Mouse (Mus musculus): ENCODE measurements at regions not wholly inside any gene's neighbourhood (a gene's known extent, or its start where the extent isn't known, plus 50 kb on each side); places are given as distances from the start of the nearest gene placed in this dataset.

DNA sequence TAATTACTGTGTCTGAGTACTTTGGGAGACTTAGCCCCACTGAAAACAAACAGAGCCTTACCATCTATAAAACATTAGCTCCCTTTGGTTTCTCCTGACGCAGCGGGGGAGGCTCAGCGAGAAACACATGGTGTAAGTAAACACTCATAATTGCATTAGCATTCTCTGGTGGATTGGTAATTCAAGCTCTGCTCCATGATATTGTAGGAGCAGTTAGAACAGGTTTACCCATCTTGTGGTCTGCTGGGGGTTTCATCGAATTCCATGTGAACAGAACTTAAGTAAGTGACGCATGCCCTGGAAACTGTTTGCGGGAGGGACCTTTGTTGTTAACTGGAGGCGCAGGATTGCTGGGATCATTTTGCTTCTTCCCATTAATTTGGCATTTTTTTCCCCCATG, 249.2 kb upstream of the Fam241a start:
- Histone ChIP-seq H3K27ac (ENCODE audit: low read depth, low read length) (no peak overlapping the region), H3K9ac (ENCODE audit: low read depth, low read length) (no peak overlapping the region), H3K9me3 (ENCODE audit: control insufficient read depth, low read length) (no peaks in the 10 kb centered on the region), H3K36me3 (ENCODE audit: control insufficient read depth, insufficient read depth, low read length) (no peaks in the 10 kb centered on the region), H3K4me2 (replicated peaks; ENCODE audit: low read depth, low read length) (no peak overlapping the region), H3K4me1 (replicated peaks; ENCODE audit: control insufficient read depth, insufficient read depth, low read length) (no peaks in the 10 kb centered on the region), H3K4me3 (ENCODE audit: low read depth, low read length) (no peak overlapping the region), H3K27me3 (ENCODE audit: control insufficient read depth, insufficient read depth, low read length) (no peaks in the 10 kb centered on the region)
- ATAC-seq (ENCODE audit: low FRiP score) (no peak), DNase-seq (ENCODE audit: low spot score) (no peak)
- 79% methylated on average over 7 of the region's 7 CpGs for WGBS

DNA sequence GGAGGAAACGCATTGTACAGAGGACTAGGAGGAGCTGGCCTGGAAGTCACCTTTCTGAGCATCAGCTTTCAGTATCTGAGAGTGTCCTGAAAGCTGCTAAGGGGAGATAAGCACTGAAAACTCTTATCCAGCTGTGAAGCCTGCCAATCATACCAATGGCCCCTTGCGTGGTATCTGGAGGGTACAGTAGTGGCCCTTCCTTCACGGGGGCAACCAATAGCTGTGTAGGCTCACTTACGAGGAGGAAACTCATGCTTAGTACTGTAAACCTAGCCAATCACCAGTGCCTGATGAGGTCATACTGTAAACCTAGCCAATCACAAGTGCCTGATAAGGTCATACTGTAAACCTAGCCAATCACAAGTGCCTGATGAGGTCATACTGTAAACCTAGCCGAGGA, 231.7 kb upstream of the Fam241a start:
- Histone ChIP-seq H3K27ac (ENCODE audit: low read depth, low read length) (no peak overlapping the region), H3K9me3 (ENCODE audit: control insufficient read depth, low read length) (no peaks in the 10 kb centered on the region), H3K4me3 (ENCODE audit: low read depth, low read length) (no peak overlapping the region), H3K9ac (ENCODE audit: low read depth, low read length) (no peak overlapping the region), H3K4me1 (replicated peaks; ENCODE audit: control insufficient read depth, insufficient read depth, low read length) (no peaks in the 10 kb centered on the region), H3K27me3 (ENCODE audit: control insufficient read depth, insufficient read depth, low read length) (no peaks in the 10 kb centered on the region), H3K36me3 (ENCODE audit: control insufficient read depth, insufficient read depth, low read length) (no peaks in the 10 kb centered on the region), H3K4me2 (replicated peaks; ENCODE audit: low read depth, low read length) (no peak overlapping the region)
- DNase-seq (ENCODE audit: low spot score) (no peak), ATAC-seq (ENCODE audit: low FRiP score) (no peak)
- 87% methylated on average over 5 of the region's 5 CpGs for WGBS

DNA sequence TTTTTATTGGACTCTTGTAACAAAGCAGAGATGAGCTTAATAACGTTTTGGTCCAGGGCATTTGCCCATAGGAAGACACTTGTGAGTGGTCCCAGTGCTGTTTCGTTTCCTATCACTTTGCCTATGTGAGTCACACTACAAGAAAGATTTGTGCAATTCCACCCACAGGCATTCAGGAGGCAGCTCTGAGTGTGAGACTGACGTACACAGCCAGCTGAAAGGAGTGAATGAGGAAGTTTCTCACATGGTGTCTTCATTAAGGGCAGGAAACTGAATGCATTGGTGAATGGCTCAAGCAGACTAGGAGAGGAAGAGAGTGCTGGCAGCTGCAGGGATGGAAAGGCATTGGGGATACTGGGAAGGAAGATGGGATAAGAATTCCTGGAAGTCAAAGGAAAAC, 230.5 kb upstream of the Fam241a start:
- Histone ChIP-seq H3K4me2 (replicated peaks; ENCODE audit: low read depth, low read length) (no peak overlapping the region), H3K36me3 (ENCODE audit: control insufficient read depth, insufficient read depth, low read length) (no peaks in the 10 kb centered on the region), H3K9ac (ENCODE audit: low read depth, low read length) (no peak overlapping the region), H3K4me1 (replicated peaks; ENCODE audit: control insufficient read depth, insufficient read depth, low read length) (no peaks in the 10 kb centered on the region), H3K27ac (ENCODE audit: low read depth, low read length) (no peak overlapping the region), H3K4me3 (ENCODE audit: low read depth, low read length) (no peak overlapping the region), H3K27me3 (ENCODE audit: control insufficient read depth, insufficient read depth, low read length) (no peaks in the 10 kb centered on the region), H3K9me3 (ENCODE audit: control insufficient read depth, low read length) (no peaks in the 10 kb centered on the region)
- DNase-seq (ENCODE audit: low spot score) = no peak
- ATAC-seq (ENCODE audit: low FRiP score) = no peak
- WGBS = 65% methylated on average over 3 of the region's 3 CpGs

DNA sequence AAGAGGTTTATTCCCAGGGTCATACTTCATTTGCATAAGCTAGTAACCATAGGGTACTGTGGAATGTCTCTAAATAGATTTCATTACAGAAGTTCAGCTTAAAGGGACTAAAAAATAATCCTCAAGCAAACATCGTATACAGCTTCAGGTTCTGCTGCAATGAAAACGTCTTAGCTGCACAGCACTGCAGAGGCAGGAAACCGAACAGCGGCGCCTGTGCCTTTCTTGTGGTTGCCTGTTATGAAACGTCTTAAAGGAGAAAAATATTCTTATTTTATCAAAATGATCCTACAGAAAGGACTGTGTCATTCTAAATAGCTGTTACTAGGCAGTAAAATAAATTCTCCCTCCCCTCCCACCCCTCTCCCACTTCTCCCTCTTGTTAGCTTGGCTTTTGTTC, 226.0 kb upstream of the Fam241a start:
- WGBS = 83% methylated on average over 6 of the region's 6 CpGs
- DNase-seq (ENCODE audit: low spot score) = no peak
- Histone ChIP-seq H3K4me2 (replicated peaks; ENCODE audit: low read depth, low read length) (no peak overlapping the region), H3K9me3 (ENCODE audit: control insufficient read depth, low read length) (no peaks in the 10 kb centered on the region), H3K27me3 (ENCODE audit: control insufficient read depth, insufficient read depth, low read length) (no peaks in the 10 kb centered on the region), H3K4me3 (ENCODE audit: low read depth, low read length) (no peak overlapping the region), H3K9ac (ENCODE audit: low read depth, low read length) (no peak overlapping the region), H3K27ac (ENCODE audit: low read depth, low read length) (no peak overlapping the region), H3K36me3 (ENCODE audit: control insufficient read depth, insufficient read depth, low read length) (no peaks in the 10 kb centered on the region), H3K4me1 (replicated peaks; ENCODE audit: control insufficient read depth, insufficient read depth, low read length) (no peaks in the 10 kb centered on the region)
- no peak for ATAC-seq (ENCODE audit: low FRiP score)

DNA sequence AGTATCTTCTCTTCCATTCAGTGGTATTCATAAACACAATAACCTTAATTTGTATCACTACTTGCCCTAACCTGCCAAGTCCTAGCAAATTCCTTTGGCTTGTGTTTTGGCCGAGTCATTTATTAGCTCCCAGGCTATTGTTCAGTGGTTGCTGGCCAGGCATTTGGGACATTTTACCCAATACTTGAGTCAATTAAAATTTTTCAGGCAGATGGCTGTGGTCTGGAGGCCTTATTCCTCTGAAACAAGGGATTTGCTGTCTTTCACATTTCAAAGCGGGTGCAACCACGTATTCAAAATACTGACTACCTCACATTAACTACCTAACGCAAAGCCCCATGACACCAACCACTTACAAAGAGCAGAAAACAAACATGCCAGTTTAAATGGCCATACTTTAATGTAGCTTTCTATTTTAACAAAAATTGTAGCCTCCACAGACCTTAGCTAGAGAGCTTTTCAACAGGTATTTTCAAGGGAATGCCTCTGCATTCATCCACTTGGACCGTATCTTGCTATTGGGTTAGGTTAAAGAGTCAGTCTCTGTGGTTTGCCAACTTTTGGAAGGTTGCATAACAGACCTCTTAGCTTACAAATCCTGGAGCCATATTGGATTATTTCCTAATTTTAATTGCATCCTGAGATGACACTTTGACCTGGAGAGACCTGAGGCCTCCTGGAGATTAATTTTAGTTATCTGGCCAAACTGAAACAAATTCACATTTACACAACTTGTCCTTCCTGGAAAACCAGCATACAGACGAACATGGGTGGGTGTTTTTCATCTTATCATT, 224.7 kb upstream of the Fam241a start:
- ATAC-seq (ENCODE audit: low FRiP score) (no peak), DNase-seq (ENCODE audit: low spot score) (no peak)
- Histone ChIP-seq H3K9ac (ENCODE audit: low read depth, low read length) (no peak overlapping the region), H3K4me1 (replicated peaks; ENCODE audit: control insufficient read depth, insufficient read depth, low read length) (no peaks in the 10 kb centered on the region), H3K4me3 (ENCODE audit: low read depth, low read length) (no peak overlapping the region), H3K9me3 (ENCODE audit: control insufficient read depth, low read length) (no peaks in the 10 kb centered on the region), H3K4me2 (replicated peaks; ENCODE audit: low read depth, low read length) (no peak overlapping the region), H3K27me3 (ENCODE audit: control insufficient read depth, insufficient read depth, low read length) (no peaks in the 10 kb centered on the region), H3K27ac (ENCODE audit: low read depth, low read length) (no peak overlapping the region), H3K36me3 (ENCODE audit: control insufficient read depth, insufficient read depth, low read length) (no peaks in the 10 kb centered on the region)
- 87% methylated on average over 6 of the region's 6 CpGs for WGBS

DNA sequence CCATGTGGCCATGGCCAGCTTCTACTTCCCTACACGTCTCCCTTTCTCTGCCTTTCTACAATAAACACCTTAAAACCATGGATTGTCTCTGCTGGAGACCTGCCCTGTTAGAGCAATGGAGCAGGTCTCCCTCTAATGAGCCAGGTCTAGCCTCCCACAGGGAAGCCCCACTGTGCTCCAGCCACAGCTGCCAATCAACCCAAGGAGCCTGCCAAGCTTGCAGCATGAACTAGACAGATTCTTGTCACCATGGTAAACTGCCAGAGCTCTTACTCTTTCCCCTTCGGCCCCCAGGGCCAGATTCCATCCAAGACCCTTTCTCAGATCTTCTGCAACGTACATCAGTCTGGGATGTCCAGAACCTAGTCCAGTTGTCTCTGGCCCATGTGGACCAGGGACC, 217.1 kb upstream of the Fam241a start:
- WGBS = 47% methylated on average over 3 of the region's 3 CpGs

DNA sequence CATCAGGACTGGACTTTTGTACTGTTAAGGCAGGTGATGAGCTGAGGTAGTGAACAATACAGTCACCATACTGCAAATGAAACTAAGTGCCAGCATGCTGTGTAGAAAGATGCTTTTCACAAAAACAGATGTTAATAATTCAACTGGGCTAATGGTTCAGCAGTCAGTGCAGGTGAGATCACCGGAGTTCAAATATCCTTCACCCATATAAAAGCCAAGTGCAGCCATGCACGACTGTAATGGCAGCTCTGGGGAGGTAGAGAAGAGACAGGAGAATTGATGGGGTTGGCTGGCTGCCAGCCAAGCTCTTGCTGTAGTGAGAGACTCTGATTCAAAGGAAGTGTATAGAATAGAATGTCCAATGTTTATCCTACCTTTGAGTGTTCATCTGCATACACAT, 214.3 kb upstream of the Fam241a start:
- no peak overlapping the region for H3K27ac ChIP-seq (ENCODE audit: low read depth, low read length)
- WGBS = 64% methylated on average over 2 of the region's 2 CpGs
- ATAC-seq (ENCODE audit: low FRiP score) (no peak), DNase-seq (ENCODE audit: low spot score) (no peak)
- no peak overlapping the region for H3K4me3 ChIP-seq (ENCODE audit: low read depth, low read length)
- no peaks in the 10 kb centered on the region for H3K36me3 ChIP-seq (ENCODE audit: control insufficient read depth, insufficient read depth, low read length)
- H3K9ac ChIP-seq (ENCODE audit: low read depth, low read length) = no peak overlapping the region
- no peaks in the 10 kb centered on the region for H3K27me3 ChIP-seq (ENCODE audit: control insufficient read depth, insufficient read depth, low read length)
- H3K9me3 ChIP-seq (ENCODE audit: control insufficient read depth, low read length) = no peaks in the 10 kb centered on the region
- H3K4me1 ChIP-seq (replicated peaks; ENCODE audit: control insufficient read depth, insufficient read depth, low read length) = no peaks in the 10 kb centered on the region
- no peak overlapping the region for H3K4me2 ChIP-seq (replicated peaks; ENCODE audit: low read depth, low read length)

More for the DNA sequence above, 217.1 kb upstream of the Fam241a start:
- ATAC-seq (ENCODE audit: low FRiP score) (no peak), DNase-seq (ENCODE audit: low spot score) (no peak)
- no peaks in the 10 kb centered on the region for H3K9me3 ChIP-seq (ENCODE audit: control insufficient read depth, low read length)
- H3K4me3 ChIP-seq (ENCODE audit: low read depth, low read length) = no peak overlapping the region
- no peak overlapping the region for H3K9ac ChIP-seq (ENCODE audit: low read depth, low read length)
- H3K4me1 ChIP-seq (replicated peaks; ENCODE audit: control insufficient read depth, insufficient read depth, low read length) = no peaks in the 10 kb centered on the region
- no peak overlapping the region for H3K27ac ChIP-seq (ENCODE audit: low read depth, low read length)
- H3K27me3 ChIP-seq (ENCODE audit: control insufficient read depth, insufficient read depth, low read length) = no peaks in the 10 kb centered on the region
- H3K36me3 ChIP-seq (ENCODE audit: control insufficient read depth, insufficient read depth, low read length) = no peaks in the 10 kb centered on the region
- H3K4me2 ChIP-seq (replicated peaks; ENCODE audit: low read depth, low read length) = no peak overlapping the region

DNA sequence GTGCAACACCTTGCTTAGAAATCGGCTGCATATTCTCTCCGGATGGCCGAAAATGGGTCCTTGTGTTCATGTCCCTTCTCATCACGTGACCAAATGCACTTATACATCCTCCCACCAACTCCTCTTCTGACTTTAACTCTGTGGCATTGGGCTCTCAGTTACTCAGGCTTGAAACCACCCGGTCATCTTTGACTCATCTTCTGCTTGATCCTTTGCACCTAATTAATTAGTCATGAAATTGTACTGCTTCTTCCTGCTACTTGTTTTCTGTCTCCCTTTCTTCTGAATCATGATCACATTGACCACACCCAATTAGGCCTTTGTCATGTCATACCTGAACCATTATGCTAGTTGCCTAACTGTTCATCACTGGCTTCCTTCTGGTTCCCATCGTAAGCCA, 208.4 kb upstream of the Fam241a start:
- Histone ChIP-seq H3K27me3 (ENCODE audit: control insufficient read depth, insufficient read depth, low read length) (no peaks in the 10 kb centered on the region), H3K27ac (ENCODE audit: low read depth, low read length) (no peak overlapping the region), H3K9me3 (ENCODE audit: control insufficient read depth, low read length) (no peaks in the 10 kb centered on the region), H3K36me3 (ENCODE audit: control insufficient read depth, insufficient read depth, low read length) (no peaks in the 10 kb centered on the region), H3K4me1 (replicated peaks; ENCODE audit: control insufficient read depth, insufficient read depth, low read length) (no peaks in the 10 kb centered on the region), H3K9ac (ENCODE audit: low read depth, low read length) (no peak overlapping the region), H3K4me3 (ENCODE audit: low read depth, low read length) (no peak overlapping the region), H3K4me2 (replicated peaks; ENCODE audit: low read depth, low read length) (no peak overlapping the region)
- ATAC-seq (ENCODE audit: low FRiP score) (no peak), DNase-seq (ENCODE audit: low spot score) (no peak)
- WGBS = 89% methylated on average over 6 of the region's 6 CpGs

DNA sequence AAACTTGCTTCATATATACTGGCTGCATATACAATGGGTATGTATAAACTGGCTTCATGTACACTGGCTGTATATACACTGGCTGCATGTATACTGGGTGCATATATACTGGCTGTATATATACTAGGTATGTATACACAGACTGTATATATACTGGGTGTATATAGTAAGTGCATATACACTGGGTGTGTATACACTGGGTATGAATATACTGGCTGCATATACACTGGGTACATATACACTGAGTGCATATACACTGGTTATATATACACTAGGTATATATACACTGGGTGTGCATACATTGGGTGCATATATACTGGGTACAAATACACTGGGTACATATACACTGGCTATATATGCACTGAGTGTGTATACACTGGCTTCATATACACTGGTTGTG, 196.9 kb upstream of the Fam241a start:
- H3K27ac ChIP-seq (ENCODE audit: low read depth, low read length) = no peak overlapping the region
- H3K9ac ChIP-seq (ENCODE audit: low read depth, low read length) = no peak overlapping the region
- H3K4me1 ChIP-seq (replicated peaks; ENCODE audit: control insufficient read depth, insufficient read depth, low read length) = no peaks in the 10 kb centered on the region
- no peaks in the 10 kb centered on the region for H3K36me3 ChIP-seq (ENCODE audit: control insufficient read depth, insufficient read depth, low read length)
- H3K9me3 ChIP-seq (ENCODE audit: control insufficient read depth, low read length) = no peaks in the 10 kb centered on the region
- H3K4me3 ChIP-seq (ENCODE audit: low read depth, low read length) = no peak overlapping the region
- DNase-seq (ENCODE audit: low spot score) (no peak), ATAC-seq (ENCODE audit: low FRiP score) (peak; percentile 49)
- H3K4me2 ChIP-seq (replicated peaks; ENCODE audit: low read depth, low read length) = no peak overlapping the region
- H3K27me3 ChIP-seq (ENCODE audit: control insufficient read depth, insufficient read depth, low read length) = no peaks in the 10 kb centered on the region

All from hindbrain, embryonic 11.5 days (tissue).